10 mouse cellular contexts compared by ENCODE assay signal in genomic region chr10:33179731-33180631, GRCm38 (mm10).
A peak's percentile ranks its signal among the peaks of the same experiment; 100 is the strongest.
DNase-seq lines count a peak whose midpoint lies in the region; ATAC-seq lines count a peak whose summit lies in the region.
"Had no signal": no experiment of that assay in that cellular context is flagged by ENCODE, and none has a peak within 500 bp of the region (broad histone marks: within the 10 kb centered on the region; RNA-seq: fewer than 3 reads in every experiment).

No protein-coding gene starts in this region.

- 49% methylated on average over 2 of the region's 2 CpGs for WGBS in neural tube, embryonic 12.5 days
- 52% methylated on average over 2 of the region's 2 CpGs for WGBS in neural tube, embryonic 15.5 days

- no peaks in the 10 kb centered on the region for H3K27me3 ChIP-seq in neural tube, embryonic 12.5 days (replicated peaks)
- no peaks in the 10 kb centered on the region for H3K27me3 ChIP-seq in neural tube, embryonic 15.5 days (replicated peaks)
- H3K27me3 ChIP-seq: liver, embryonic 13.5 days had no signal

- no peak overlapping the region for H3K4me3 ChIP-seq in neural tube, embryonic 12.5 days
- no peak overlapping the region for H3K4me3 ChIP-seq in neural tube, embryonic 15.5 days (replicated peaks)
- H3K4me3 ChIP-seq: liver, embryonic 13.5 days had no signal

- H3K4me2 ChIP-seq in neural tube, embryonic 12.5 days (replicated peaks): no peak overlapping the region
- no peak overlapping the region for H3K4me2 ChIP-seq in neural tube, embryonic 15.5 days
- H3K4me2 ChIP-seq: liver, embryonic 13.5 days had no signal

- ATAC-seq in neural tube, embryonic 12.5 days (ENCODE audit: low FRiP score, low read depth): peak; percentile 41; the same call in 1 of the 2 replicates
- no peak for ATAC-seq in neural tube, embryonic 15.5 days (ENCODE audit: low FRiP score)
- ATAC-seq: intestine, embryonic 16.5 days had no signal

- no peak overlapping the region for H3K9ac ChIP-seq in neural tube, embryonic 12.5 days
- no peak overlapping the region for H3K9ac ChIP-seq in neural tube, embryonic 15.5 days (replicated peaks)
- H3K9ac ChIP-seq: liver, embryonic 13.5 days had no signal

- no peak overlapping the region for H3K27ac ChIP-seq in neural tube, embryonic 12.5 days
- H3K27ac ChIP-seq in neural tube, embryonic 15.5 days (replicated peaks): no peak overlapping the region
- H3K27ac ChIP-seq: liver, embryonic 13.5 days had no signal

- H3K4me1 ChIP-seq in neural tube, embryonic 12.5 days: no peaks in the 10 kb centered on the region
- no peaks in the 10 kb centered on the region for H3K4me1 ChIP-seq in neural tube, embryonic 15.5 days
- H3K4me1 ChIP-seq: liver, embryonic 13.5 days had no signal

- H3K36me3 ChIP-seq in neural tube, embryonic 12.5 days: no peaks in the 10 kb centered on the region
- no peaks in the 10 kb centered on the region for H3K36me3 ChIP-seq in neural tube, embryonic 15.5 days
- H3K36me3 ChIP-seq: liver, embryonic 13.5 days had no signal

- DNase-seq in embryo, embryonic 10.5 days (ENCODE audit: low spot score): peak; percentile 3
- DNase-seq in embryo, embryonic 10 days (ENCODE audit: low spot score): no peak
- peak; percentile 66 for DNase-seq in heart, postnatal 4 days
- no peak for DNase-seq in urinary bladder, adult 18-20 months (ENCODE audit: low spot score in 2 of 2)
- no peak for DNase-seq in ovary, adult 18-20 months (ENCODE audit: low spot score)
- DNase-seq in urinary bladder, postnatal 4 days (ENCODE audit: low spot score in 2 of 2): no peak
- DNase-seq: liver, embryonic 13.5 days had no signal

- H3K9me3 ChIP-seq in neural tube, embryonic 12.5 days: no peaks in the 10 kb centered on the region
- H3K9me3 ChIP-seq in neural tube, embryonic 15.5 days (replicated peaks): no peaks in the 10 kb centered on the region
- H3K9me3 ChIP-seq: liver, embryonic 13.5 days had no signal

Comparison
In these comparisons a context has a peak if more than half of its experiments do, and no peak if none do; other contexts are left out.
1. DNase-seq: peak in embryo, embryonic 10.5 days (single experiment) and heart, postnatal 4 days (single experiment); none in embryo, embryonic 10 days (single experiment), urinary bladder, adult 18-20 months (0 of 2), ovary, adult 18-20 months (single experiment) and urinary bladder, postnatal 4 days (0 of 2).